Mouse (Mus musculus) ZHBTc4 (cell line): Measurements from ENCODE around the gene Ablim1.

Experiments used
- DNase-seq: peaks from one replicate; pipeline ENCODE4 v3.0.0-alpha.2; 2011; ENCODE audit warnings: low read depth, low spot score

The Ablim1 gene

GRCm38 (mm10) chr19:57016995-57017784, 297.5 kb downstream of the Ablim1 start:
- DNase-seq: peak; percentile 29

GRCm38 (mm10) chr19:57014808-57015207, 299.9 kb downstream of the Ablim1 start:
- no peak for DNase-seq

GRCm38 (mm10) chr19:57013271-57013677, 301.4 kb downstream of the Ablim1 start:
- no peak for DNase-seq

GRCm38 (mm10) chr19:57012068-57012467, 302.7 kb downstream of the Ablim1 start:
- DNase-seq: no peak

GRCm38 (mm10) chr19:57010064-57010463, 304.7 kb downstream of the Ablim1 start:
- no peak for DNase-seq

- no peak for DNase-seq
Observed at GRCm38 (mm10) chr19:57009653-57010052, 305.1 kb downstream of the Ablim1 start.

GRCm38 (mm10) chr19:57007781-57008710, 306.7 kb downstream of the Ablim1 start, which contains the start of gene Afap1l2:
Afap1l2 (minus strand) TSS chr19:57008228.
- peak; percentile 91 for DNase-seq

GRCm38 (mm10) chr19:57007291-57007690, 307.4 kb downstream of the Ablim1 start:
- DNase-seq: no peak

GRCm38 (mm10) chr19:57006841-57007240, 307.9 kb downstream of the Ablim1 start:
- no peak for DNase-seq

- no peak for DNase-seq
Observed at GRCm38 (mm10) chr19:57005062-57005461, 309.7 kb downstream of the Ablim1 start.

GRCm38 (mm10) chr19:57003460-57003810, 311.3 kb downstream of the Ablim1 start:
- DNase-seq: no peak

- no peak for DNase-seq
Observed at GRCm38 (mm10) chr19:57002741-57003459, 311.8 kb downstream of the Ablim1 start.

GRCm38 (mm10) chr19:57001926-57002325, 312.8 kb downstream of the Ablim1 start:
- DNase-seq: no peak

GRCm38 (mm10) chr19:57000592-57000991, 314.1 kb downstream of the Ablim1 start:
- DNase-seq: no peak

GRCm38 (mm10) chr19:56999781-57000180, 314.9 kb downstream of the Ablim1 start:
- DNase-seq: no peak

- DNase-seq: no peak
Observed at GRCm38 (mm10) chr19:56998910-56999309, 315.8 kb downstream of the Ablim1 start.

GRCm38 (mm10) chr19:56998331-56998730, 316.4 kb downstream of the Ablim1 start:
- DNase-seq: no peak

- peak; percentile 65 for DNase-seq
Observed at GRCm38 (mm10) chr19:56997164-56997599, 317.5 kb downstream of the Ablim1 start.

- DNase-seq: no peak
Observed at GRCm38 (mm10) chr19:56995441-56995840, 319.3 kb downstream of the Ablim1 start.

GRCm38 (mm10) chr19:56994653-56995052, 320.1 kb downstream of the Ablim1 start:
- no peak for DNase-seq

GRCm38 (mm10) chr19:56993763-56994162, 321.0 kb downstream of the Ablim1 start:
- no peak for DNase-seq
